Mouse (Mus musculus) liver, adult 2 months (tissue): ENCODE results near the gene Prkab2. TPM values are rescaled to one million over a fixed set of nuclear protein-coding genes. Genes with fewer than 3 reads are reported as not detected.
A peak's percentile ranks its signal among the peaks of the same experiment; 100 is the strongest.

Source experiments
- DNase-seq: peaks from one replicate; pipeline ENCODE4 v3.0.0-alpha.2; 2011; ENCODE audit warnings: low read depth, low spot score; ENCODE audit errors: extremely low read depth
- H3K27ac ChIP-seq: fragments of 200-500 bp; replicated peaks from 2 replicates; pipeline ENCODE4 v1.5.1; 2012; ENCODE audit warnings: low read depth, mild to moderate bottlenecking, control low read depth, inconsistent platforms, low read length; ENCODE audit not compliant: insufficient read depth
- H3K27me3 ChIP-seq: fragments of 200-500 bp; 2 replicates; pipeline ENCODE4 v1.6.1; 2012; ENCODE audit warnings: mild to moderate bottlenecking, moderate library complexity, low read length, inconsistent platforms; ENCODE audit not compliant: control insufficient read depth, insufficient read depth
- H3K36me3 ChIP-seq: fragments of 200-500 bp; 2 replicates; pipeline ENCODE4 v1.6.1; 2012; ENCODE audit warnings: low read length, inconsistent platforms; ENCODE audit not compliant: control insufficient read depth, insufficient read depth
- H3K4me1 ChIP-seq: fragments of 200-500 bp; 2 replicates; pipeline ENCODE4 v1.6.1; 2011; ENCODE audit warnings: low read length; ENCODE audit not compliant: control insufficient read depth, insufficient read depth
- H3K4me3 ChIP-seq: fragments of 200-500 bp; 2 replicates; pipeline ENCODE4 v1.5.1; 2011; ENCODE audit warnings: low read depth, mild to moderate bottlenecking, control low read depth, low read length, moderate library complexity; ENCODE audit not compliant: insufficient read depth
- H3K79me2 ChIP-seq: fragments of 200-500 bp; 2 replicates; pipeline ENCODE4 v1.6.1; 2012; ENCODE audit warnings: inconsistent platforms, mild to moderate bottlenecking, low read length, moderate library complexity; ENCODE audit not compliant: control insufficient read depth, insufficient read depth
- H3K9ac ChIP-seq: fragments of 200-500 bp; 2 replicates; pipeline ENCODE4 v1.6.1; 2012; ENCODE audit warnings: low read depth, mild to moderate bottlenecking, control low read depth, inconsistent platforms, low read length
- CTCF ChIP-seq: fragments of 200-500 bp; IDR thresholded peaks from 2 replicates; pipeline ENCODE4 v1.5.1; 2011; ENCODE audit warnings: low read depth, low read length, control low read depth
- POLR2A ChIP-seq: fragments of 200-500 bp; IDR thresholded peaks from 2 replicates; pipeline ENCODE4 v1.6.1; 2011; ENCODE audit warnings: low read length, control low read depth; ENCODE audit not compliant: insufficient read depth; ENCODE audit errors: extremely low read depth
- WGBS: fragments of 180-500 bp; shearing (Covaris S2); methylation state at CpG from one replicate; pipeline ENCODE4 v1.1.7; 2018; 5-methylcytosine and 5-hydroxymethylcytosine counted together
- polyA plus RNA-seq: library from polyadenylated mRNA; depleted of rRNA; stranded (reverse); fragments of >200 nt; gene quantifications from 2 replicates; pipeline ENCODE4 v1.2.3, GENCODE M21; 2012; rRNA removed
- total RNA-seq: library from RNA; depleted of rRNA; stranded (reverse); fragments of >200 nt; gene quantifications from 2 replicates; pipeline ENCODE4 v1.2.3, GENCODE M21; 2014; rRNA removed

Gene Prkab2
- total and polyA plus RNA-seq, 2 experiments = 0.83 to 1.5 TPM

DNA sequence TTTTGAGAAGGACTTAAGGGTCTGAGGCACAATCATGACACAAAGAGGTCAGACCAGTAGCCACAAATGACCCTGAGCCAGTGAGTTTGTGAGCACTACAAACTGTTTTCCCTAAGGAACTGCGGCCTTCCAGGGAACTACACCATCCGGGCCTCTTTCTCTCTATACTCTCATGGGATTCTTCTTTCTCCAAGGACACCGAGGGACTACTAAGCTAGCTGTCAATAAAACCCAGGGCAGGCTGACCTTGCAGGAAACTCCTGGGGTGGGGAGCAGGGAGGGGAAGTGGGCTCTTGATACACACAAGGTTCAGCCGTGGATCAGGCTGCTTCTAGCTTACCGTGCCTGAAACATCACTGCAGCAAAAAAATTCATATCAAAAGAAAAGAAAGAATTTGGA, 52.9 kb downstream of the Prkab2 start:
- Histone ChIP-seq H3K9ac (no peak overlapping the region), H3K4me1 (no peaks in the 10 kb centered on the region), H3K36me3 (peaks cover 48% of the 10 kb centered on the region), H3K79me2 (no peaks in the 10 kb centered on the region), H3K27me3 (no peaks in the 10 kb centered on the region), H3K27ac (no peak overlapping the region), H3K4me3 (no peak overlapping the region)
- TF ChIP-seq POLR2A (no peak), CTCF (no peak)
- WGBS = 66% methylated on average over 5 of the region's 5 CpGs
- no peak for DNase-seq

DNA sequence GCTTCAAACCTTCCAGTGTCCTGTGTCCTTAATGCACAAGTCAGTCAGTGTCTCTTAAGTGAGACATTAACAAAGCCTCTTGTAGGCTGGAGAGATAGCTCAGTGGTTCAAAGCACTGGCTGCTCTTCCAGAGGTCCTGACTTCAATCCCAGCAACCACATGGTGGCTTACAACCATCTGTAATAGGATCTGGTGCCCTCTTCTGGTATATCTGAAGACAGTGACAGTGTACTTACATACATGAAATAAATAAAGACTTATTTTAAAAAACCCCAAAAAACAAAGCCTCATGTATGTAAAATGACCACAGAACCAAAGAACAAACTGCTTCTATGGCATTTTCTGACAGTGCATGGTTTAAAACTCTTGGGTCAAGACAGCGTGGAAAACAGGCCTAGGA, 57.9 kb downstream of the Prkab2 start:
- no peak for TF ChIP-seq POLR2A
- no peak for TF ChIP-seq CTCF
- H3K27ac ChIP-seq = no peak overlapping the region
- no peaks in the 10 kb centered on the region for H3K4me1 ChIP-seq
- no peak overlapping the region for H3K4me3 ChIP-seq
- H3K36me3 ChIP-seq = peaks cover 49% of the 10 kb centered on the region
- peak; percentile 11 for DNase-seq
- WGBS = 83% methylated on average over 1 of the region's 1 CpGs
- no peaks in the 10 kb centered on the region for H3K27me3 ChIP-seq
- H3K9ac ChIP-seq = no peak overlapping the region
- H3K79me2 ChIP-seq = no peaks in the 10 kb centered on the region

GRCm38 (mm10) chr3:97719116-97719515, 61.1 kb downstream of the Prkab2 start:
- no peaks in the 10 kb centered on the region for H3K27me3 ChIP-seq
- WGBS = 91% methylated on average over 9 of the region's 9 CpGs
- H3K79me2 ChIP-seq = no peaks in the 10 kb centered on the region
- H3K36me3 ChIP-seq = peaks cover 55% of the 10 kb centered on the region
- TF ChIP-seq POLR2A (no peak), CTCF (no peak)
- no peak overlapping the region for H3K27ac ChIP-seq
- no peak overlapping the region for H3K9ac ChIP-seq
- no peaks in the 10 kb centered on the region for H3K4me1 ChIP-seq
- no peak overlapping the region for H3K4me3 ChIP-seq
- DNase-seq = no peak

Other genes starting within 250 kb of the Prkab2 start
- not detected in 2 replicates for gene Olfr1402, start 236.2 kb upstream of the Prkab2 start, total RNA-seq
- gene Olfr1402, start 236.2 kb upstream of the Prkab2 start, polyA plus RNA-seq = not detected in 2 replicates
- gene Chd1l, start 48.0 kb upstream of the Prkab2 start, total RNA-seq = 7.3 and 7.7 TPM in 2 replicates
- gene Chd1l, start 48.0 kb upstream of the Prkab2 start, polyA plus RNA-seq = 2.3 and 2.4 TPM in 2 replicates
- 352 and 363 TPM in 2 replicates for gene Fmo5, start 29.4 kb upstream of the Prkab2 start, total RNA-seq
- 145 and 230 TPM in 2 replicates for gene Fmo5, start 29.4 kb upstream of the Prkab2 start, polyA plus RNA-seq
- gene Gm17651, start 16.5 kb downstream of the Prkab2 start, total RNA-seq = not detected in 2 replicates
- gene Gm17651, start 16.5 kb downstream of the Prkab2 start, polyA plus RNA-seq = not detected in 2 replicates
- gene Pde4dip, start 230.5 kb downstream of the Prkab2 start, total RNA-seq = 48.0 and 50.1 TPM in 2 replicates
- gene Pde4dip, start 230.5 kb downstream of the Prkab2 start, polyA plus RNA-seq = 24.0 and 26.4 TPM in 2 replicates
- 35.3 and 36.2 TPM in 2 replicates for gene Sec22b, start 243.0 kb downstream of the Prkab2 start, total RNA-seq
- gene Sec22b, start 243.0 kb downstream of the Prkab2 start, polyA plus RNA-seq = 24.6 and 26.3 TPM in 2 replicates